Mouse (Mus musculus) ES-Bruce4 (cell line): ENCODE measurements around the gene Fis1. TPM values are rescaled to one million over a fixed set of nuclear protein-coding genes. Genes with fewer than 3 reads are reported as not detected.
"Not testable (repeated sequence)": the region's sequence is repeated elsewhere in the genome, so short reads cannot be mapped to it uniquely, and the experiment has no call there.

ENCODE experiments used
- H3K27ac ChIP-seq: 2 replicates; pipeline ENCODE4 v1.5.1; 2012; ENCODE audit warnings: low read length, inconsistent platforms; ENCODE audit not compliant: insufficient read depth
- H3K27me3 ChIP-seq: 2 replicates; pipeline ENCODE4 v1.6.1; 2012; ENCODE audit warnings: mild to moderate bottlenecking, low read length, inconsistent platforms; ENCODE audit not compliant: control insufficient read depth, poor library complexity, insufficient read depth, severe bottlenecking
- H3K36me3 ChIP-seq: 2 replicates; pipeline ENCODE4 v1.6.1; 2012; ENCODE audit warnings: inconsistent platforms, mild to moderate bottlenecking, low read length, moderate library complexity; ENCODE audit not compliant: control insufficient read depth, poor library complexity, insufficient read depth, severe bottlenecking
- H3K4me1 ChIP-seq: one replicate; pipeline ENCODE4 v1.8.1; 2011; ENCODE audit warnings: low read length; ENCODE audit not compliant: control insufficient read depth, insufficient read depth
- H3K4me3 ChIP-seq: 2 replicates; pipeline ENCODE4 v1.5.1; 2011; ENCODE audit warnings: low read depth, mild to moderate bottlenecking, low read length
- H3K9ac ChIP-seq: 2 replicates; pipeline ENCODE4 v1.6.1; 2012; ENCODE audit warnings: low read depth, mild to moderate bottlenecking, inconsistent platforms; ENCODE audit not compliant: poor library complexity, severe bottlenecking
- H3K9me3 ChIP-seq: replicated peaks from 2 replicates; pipeline ENCODE4 v1.6.1; 2012; ENCODE audit warnings: mild to moderate bottlenecking, low read length, inconsistent platforms; ENCODE audit not compliant: control insufficient read depth, poor library complexity, insufficient read depth, severe bottlenecking
- CTCF ChIP-seq: IDR thresholded peaks from one replicate; pipeline ENCODE4 v1.8.1; 2011; ENCODE audit warnings: low read depth, low read length
- EP300 ChIP-seq: IDR thresholded peaks from 2 replicates; pipeline ENCODE4 v1.6.1; 2011; ENCODE audit warnings: low read depth, low read length; ENCODE audit not compliant: insufficient read depth
- POLR2A ChIP-seq: IDR thresholded peaks from one replicate; pipeline ENCODE4 v1.8.1; 2011; ENCODE audit warnings: low read length; ENCODE audit not compliant: insufficient read depth
- polyA plus RNA-seq: library from polyadenylated mRNA; stranded (reverse); fragments of >200 nt; gene quantifications from 2 replicates; pipeline ENCODE4 v1.2.4, GENCODE M21; 2011; ENCODE audit warnings: low read depth; ENCODE audit not compliant: missing spikeins, insufficient read depth, insufficient read length

Fis1 gene
- polyA plus RNA-seq, 1 experiment = 87.8 TPM

GRCm38 (mm10) chr5:136945084-136945483, 8.0 kb upstream of the Fis1 start:
- H3K4me1 ChIP-seq = peaks cover 3% of the 10 kb centered on the region
- no peaks in the 10 kb centered on the region for H3K27me3 ChIP-seq
- H3K27ac ChIP-seq = no peak overlapping the region
- no peak overlapping the region for H3K9ac ChIP-seq
- H3K4me3 ChIP-seq = no peak overlapping the region
- 0 out of 2 replicates have a peak, but pooled peaks cover 6% of the 10 kb centered on the region for H3K9me3 ChIP-seq
- TF ChIP-seq POLR2A (no peak), EP300 (no peak), CTCF (no peak)
- H3K36me3 ChIP-seq = no peaks in the 10 kb centered on the region; the same call in 1 of the 2 replicates

- no peak for TF ChIP-seq EP300
- no peak for TF ChIP-seq POLR2A
- TF ChIP-seq CTCF = no peak
- no peak overlapping the region for H3K4me3 ChIP-seq
- peaks cover 5% of the 10 kb centered on the region for H3K4me1 ChIP-seq
- no peak overlapping the region for H3K27ac ChIP-seq
- no peaks in the 10 kb centered on the region; the same call in 1 of the 2 replicates for H3K36me3 ChIP-seq
- H3K9ac ChIP-seq = no peak overlapping the region
- H3K9me3 ChIP-seq = 0 out of 2 replicates have a peak, but pooled peaks cover 6% of the 10 kb centered on the region
- no peaks in the 10 kb centered on the region for H3K27me3 ChIP-seq
Measured at GRCm38 (mm10) chr5:136947874-136948273, 5.2 kb upstream of the Fis1 start.

GRCm38 (mm10) chr5:136949551-136950336, 3.3 kb upstream of the Fis1 start:
- H3K27ac ChIP-seq = peak overlapping the region; percentile 27; the same call in 1 of the 2 replicates
- H3K9me3 ChIP-seq, H3K27me3 ChIP-seq, H3K36me3 ChIP-seq, H3K4me3 ChIP-seq, H3K4me1 ChIP-seq, H3K9ac ChIP-seq: not testable (repeated sequence)

GRCm38 (mm10) chr5:136950521-136950920, 2.6 kb upstream of the Fis1 start:
- no peaks in the 10 kb centered on the region for H3K27me3 ChIP-seq
- no peak overlapping the region for H3K4me3 ChIP-seq
- TF ChIP-seq CTCF = no peak
- TF ChIP-seq POLR2A = no peak
- no peak for TF ChIP-seq EP300
- H3K4me1 ChIP-seq = peaks cover 2% of the 10 kb centered on the region
- H3K9me3 ChIP-seq = 0 out of 2 replicates have a peak, but pooled peaks cover 6% of the 10 kb centered on the region
- peak overlapping the region; percentile 99 for H3K27ac ChIP-seq
- H3K9ac ChIP-seq = peak overlapping the region; percentile 18; the same call in 1 of the 2 replicates
- no peaks in the 10 kb centered on the region; the same call in 1 of the 2 replicates for H3K36me3 ChIP-seq

GRCm38 (mm10) chr5:136952153-136952552, 922 bp upstream of the Fis1 start:
- H3K9me3 ChIP-seq = 0 out of 2 replicates have a peak, but pooled peaks cover 6% of the 10 kb centered on the region
- H3K4me1 ChIP-seq = peaks cover 5% of the 10 kb centered on the region
- H3K36me3 ChIP-seq = 0 out of 2 replicates have a peak, but pooled peaks cover 2% of the 10 kb centered on the region
- no peaks in the 10 kb centered on the region for H3K27me3 ChIP-seq
- peak overlapping the region; percentile 66 for H3K9ac ChIP-seq
- H3K4me3 ChIP-seq = 0 out of 2 replicates have a peak overlapping the region, but pooled peaks have one; percentile 8
- TF ChIP-seq EP300 (no peak), POLR2A (no peak), CTCF (no peak)
- peak overlapping the region; percentile 99 for H3K27ac ChIP-seq

- Histone ChIP-seq H3K4me1 (peaks cover 5% of the 10 kb centered on the region), H3K27ac (peak overlapping the region; percentile 56)
Measured at GRCm38 (mm10) chr5:136953440-136953951, 421 bp downstream of the Fis1 start.

More at GRCm38 (mm10) chr5:136953440-136953951, 421 bp downstream of the Fis1 start:
- 0 out of 2 replicates have a peak, but pooled peaks cover 4% of the 10 kb centered on the region for H3K36me3 ChIP-seq
- H3K27me3 ChIP-seq = no peaks in the 10 kb centered on the region
- TF ChIP-seq CTCF = no peak
- TF ChIP-seq POLR2A = no peak
- TF ChIP-seq EP300 = no peak
- 0 out of 2 replicates have a peak, but pooled peaks cover 3% of the 10 kb centered on the region for H3K9me3 ChIP-seq
- peak overlapping the region; percentile 74 for H3K9ac ChIP-seq
- peak overlapping the region; percentile 91 for H3K4me3 ChIP-seq
